Mouse (Mus musculus) MEL (cell line): ENCODE measurements around the gene Syt16.

Experiments
- CTCF ChIP-seq, 3 experiments: IDR thresholded peaks in 2 of 3; conservative IDR thresholded peaks in 1 of 3; 2 replicates each; pipeline ENCODE4 v1.5.1; 2011 to 2012; ENCODE audit warnings: low read length in 3 of 3, low read depth in 2 of 3, mild to moderate bottlenecking in 2 of 3, improper control_type of control experiment in 1 of 3, inconsistent platforms in 1 of 3, mixed read lengths in 1 of 3, moderate library complexity in 1 of 3; ENCODE audit not compliant: control insufficient read depth in 1 of 3, insufficient read depth in 1 of 3, poor library complexity in 1 of 3, severe bottlenecking in 1 of 3
- EP300 ChIP-seq, 2 experiments: IDR thresholded peaks; 2 replicates each; pipeline ENCODE4 v1.6.1; 2011; ENCODE audit warnings: improper control_type of control experiment in 2 of 2, low read length in 2 of 2, low read depth in 1 of 2, mild to moderate bottlenecking in 1 of 2
- KAT2A ChIP-seq: conservative IDR thresholded peaks from 2 replicates; pipeline ENCODE4 v1.6.1; 2012; ENCODE audit warnings: low read depth, low read length, improper control_type of control experiment, inconsistent platforms
- MEF2A ChIP-seq: IDR thresholded peaks from 2 replicates; pipeline ENCODE4 v1.6.1; 2014; ENCODE audit warnings: low read depth, mild to moderate bottlenecking, inconsistent platforms, low read length, improper control_type of control experiment; ENCODE audit not compliant: poor library complexity, insufficient replicate concordance, severe bottlenecking; ENCODE audit errors: extremely low read depth
- POLR2A ChIP-seq, 2 experiments: IDR thresholded peaks; 2 replicates each; pipeline ENCODE4 v1.6.1; 2011 to 2012; ENCODE audit warnings: low read length in 2 of 2, mild to moderate bottlenecking in 2 of 2, control low read depth in 1 of 2, improper control_type of control experiment in 1 of 2, low read depth in 1 of 2, moderate library complexity in 1 of 2; ENCODE audit not compliant: control insufficient read depth in 1 of 2, insufficient read depth in 1 of 2, poor library complexity in 1 of 2
- RAD21 ChIP-seq: IDR thresholded peaks from 2 replicates; pipeline ENCODE4 v1.6.1; 2011; ENCODE audit warnings: mild to moderate bottlenecking, low read depth, low read length, improper control_type of control experiment
- TBP ChIP-seq: IDR thresholded peaks from 2 replicates; pipeline ENCODE4 v1.8.0; 2011; ENCODE audit warnings: low read depth, low read length, improper control_type of control experiment
- USF1 ChIP-seq: IDR thresholded peaks from 2 replicates; pipeline ENCODE4 v1.6.1; 2014; ENCODE audit warnings: low read depth, mild to moderate bottlenecking, inconsistent platforms, low read length, improper control_type of control experiment, moderate library complexity
- ZC3H11A ChIP-seq: IDR thresholded peaks from 2 replicates; pipeline ENCODE4 v1.6.1; 2012; ENCODE audit warnings: low read depth, mild to moderate bottlenecking, inconsistent platforms, low read length, improper control_type of control experiment

DNA sequence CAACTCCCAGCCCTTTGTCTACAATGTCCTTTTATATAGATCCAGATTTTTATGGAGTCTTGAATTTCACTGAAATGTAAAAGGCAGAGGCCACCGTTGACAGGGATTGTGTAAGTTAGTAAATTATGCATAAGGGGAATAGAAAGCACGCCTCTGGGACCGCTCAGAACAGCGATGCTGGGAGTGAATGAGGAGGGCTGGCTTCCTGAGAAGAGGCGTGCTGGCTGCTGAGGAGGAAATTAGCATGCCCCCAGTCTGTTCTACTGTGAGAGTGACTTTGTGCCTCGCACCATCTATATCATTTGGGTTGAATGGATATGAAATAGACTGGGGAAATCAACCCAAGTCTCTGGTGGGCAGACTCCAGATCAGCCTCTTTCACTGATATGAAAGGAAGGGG, 46.3 kb downstream of the Syt16 start:
- TF ChIP-seq POLR2A (IDR thresholded peaks at IDR 0.05; ENCODE audit: control insufficient read depth in 1 of 2, insufficient read depth in 1 of 2, low read depth in 1 of 2, low read length in 2 of 2, poor library complexity in 1 of 2) (no peak), CTCF (IDR thresholded peaks at IDR 0.05 in 2 of 3, conservative IDR thresholded peaks at IDR 0.05 in 1 of 3; ENCODE audit: control insufficient read depth in 1 of 3, insufficient read depth in 1 of 3, low read depth in 2 of 3, low read length in 3 of 3, poor library complexity in 1 of 3, severe bottlenecking in 1 of 3) (no peak), EP300 (IDR thresholded peaks at IDR 0.05; ENCODE audit: low read depth in 1 of 2, low read length in 2 of 2) (no peak), TBP (no peak), KAT2A (no peak), RAD21 (no peak), ZC3H11A (no peak), MEF2A (no peak), USF1 (no peak)
